Comparison of ENCODE assay signal across 9 mouse cellular contexts in the genomic region with DNA sequence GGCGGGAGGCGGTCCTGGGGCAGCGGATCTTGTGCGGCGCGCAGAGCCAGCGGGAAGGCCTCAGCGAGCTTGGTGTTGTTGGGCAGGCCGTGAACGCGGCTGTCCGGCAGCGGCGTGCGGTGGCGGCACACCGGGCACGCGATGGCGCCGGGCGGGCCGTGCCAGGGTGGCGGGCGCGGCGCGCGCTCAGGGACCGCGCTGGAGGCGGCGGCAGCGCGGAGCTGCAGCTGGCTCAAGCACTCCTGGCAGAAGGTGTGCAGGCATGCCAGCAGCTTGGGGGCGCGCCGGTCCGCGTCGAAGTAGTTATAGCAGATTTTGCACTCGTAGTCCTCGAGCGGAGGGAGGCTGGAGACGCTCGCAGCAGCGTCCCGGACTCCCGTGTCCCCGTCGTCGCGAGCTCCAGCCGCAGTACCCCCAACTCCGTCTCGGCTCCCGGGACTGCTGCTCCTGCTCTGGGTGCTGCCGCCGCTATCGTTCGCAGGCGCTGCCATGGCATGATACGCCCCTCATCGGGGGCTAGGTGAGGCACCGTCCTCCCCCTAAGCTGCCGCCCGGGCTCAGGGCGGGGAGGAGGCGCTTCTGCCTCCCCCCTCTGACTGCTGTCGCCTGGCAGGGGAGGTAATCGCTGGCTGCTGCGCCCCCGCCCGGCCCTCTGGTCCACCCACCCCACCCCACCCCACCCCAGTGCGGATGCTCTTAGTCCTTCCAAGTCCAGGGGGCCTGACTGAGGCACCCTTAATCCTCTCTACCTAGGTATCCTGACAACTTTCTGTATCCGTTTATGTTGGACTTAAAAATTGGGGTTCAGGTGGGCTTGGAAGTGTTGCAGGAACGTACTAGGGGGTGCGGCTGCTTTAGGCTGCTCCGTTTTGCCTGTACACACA. TPM values are rescaled to one million over a fixed set of nuclear protein-coding genes. Genes with fewer than 3 reads are reported as not detected.
DNase-seq lines count a peak whose midpoint lies in the region; ATAC-seq lines count a peak whose summit lies in the region.
"Had no signal": no experiment of that assay in that cellular context is flagged by ENCODE, and none has a peak within 500 bp of the region (broad histone marks: within the 10 kb centered on the region; RNA-seq: fewer than 3 reads in every experiment).

No protein-coding gene starts in this region.

- no peaks in the 10 kb centered on the region for H3K36me3 ChIP-seq in hindbrain, embryonic 13.5 days

- H3K27me3 ChIP-seq in hindbrain, embryonic 13.5 days, result peaks cover 92% of the 10 kb centered on the region

- H3K9ac ChIP-seq in hindbrain, embryonic 13.5 days, result peak overlapping the region; percentile 75

- peaks cover 28% of the 10 kb centered on the region for H3K4me1 ChIP-seq in hindbrain, embryonic 13.5 days (replicated peaks)

- H3K9me3 ChIP-seq in hindbrain, embryonic 13.5 days, result no peaks in the 10 kb centered on the region

- no peak overlapping the region for H3K27ac ChIP-seq in hindbrain, embryonic 13.5 days

- peak; percentile 83 for ATAC-seq in hindbrain, embryonic 13.5 days (ENCODE audit: low FRiP score)

- peak overlapping the region; percentile 65 for H3K4me3 ChIP-seq in hindbrain, embryonic 13.5 days
- H3K4me3 ChIP-seq: erythroblast, embryonic 14.5 days had no signal

- peak; percentile 52 for DNase-seq in adrenal gland, adult 2 months
- DNase-seq in adrenal gland, adult 8-10 months, result no peak
- DNase-seq in right cerebral cortex, postnatal 14 days, result peak; percentile 30
- no peak for DNase-seq in right cerebral cortex, postnatal 10 days (ENCODE audit: low spot score in 2 of 2)
- peak; percentile 24 for DNase-seq in lung, postnatal 10 days
- no peak for DNase-seq in frontal cortex, postnatal 10 days (ENCODE audit: low spot score in 2 of 2)
- no peak for DNase-seq in urinary bladder, postnatal 10 days (ENCODE audit: low spot score)

- WGBS in hindbrain, embryonic 13.5 days, result 1% methylated on average over 75 of the region's 79 CpGs

- H3K4me2 ChIP-seq in hindbrain, embryonic 13.5 days, result peak overlapping the region; percentile 92

RNA-seq across cellular contexts. Expression of a gene that starts 20.5 kb away (rescaled TPM):
- total RNA-seq in adrenal gland, adult 2 months (2021), result not detected
- not detected in 2 replicates for polyA plus RNA-seq in adrenal gland, adult 2 months (2012; rRNA removed)
- total RNA-seq in adrenal gland, adult 8-10 months (2022), result not detected
- polyA plus RNA-seq in hindbrain, embryonic 13.5 days (2015; fragmentation: Nextera tagmentation; extraction: Ambion mirVana), result 17.6 and 24.4 TPM in 2 replicates
- polyA plus RNA-seq: erythroblast, embryonic 14.5 days had no signal

Comparison
In these comparisons a context has a peak if more than half of its experiments do, and no peak if none do; other contexts are left out.
1. DNase-seq: peak in adrenal gland, adult 2 months (single experiment), right cerebral cortex, postnatal 14 days (single experiment) and lung, postnatal 10 days (single experiment); none in adrenal gland, adult 8-10 months (single experiment), right cerebral cortex, postnatal 10 days (0 of 2), frontal cortex, postnatal 10 days (0 of 2) and urinary bladder, postnatal 10 days (single experiment).